Mouse (Mus musculus): Measurements from ENCODE around the gene Abcf2. TPM values are rescaled to one million over a fixed set of nuclear protein-coding genes. Genes with fewer than 3 reads are reported as not detected.

Abcf2 gene
- polyA plus RNA-seq, 1 experiment from 2014 or later = 125 TPM

- no peaks in the 10 kb centered on the region for H3K9me3 ChIP-seq
- H3K27ac ChIP-seq = peak overlapping the region; percentile 85
- peak overlapping the region; percentile 63 for H3K4me3 ChIP-seq
- H3K27me3 ChIP-seq (ENCODE audit: insufficient read depth, poor library complexity, severe bottlenecking) = peaks cover 61% of the 10 kb centered on the region
- peaks cover 79% of the 10 kb centered on the region for H3K4me1 ChIP-seq (replicated peaks)
- peaks cover 24% of the 10 kb centered on the region for H3K36me3 ChIP-seq
- DNase-seq (ENCODE audit: low spot score) = peak; percentile 71
- under 1% methylated on average over 41 of the region's 41 CpGs for WGBS
Measured at GRCm38 (mm10) chr5:24598570-24599006, 21.3 kb upstream of the Abcf2 start.

GRCm38 (mm10) chr5:24597901-24598569, 20.8 kb upstream of the Abcf2 start:
- H3K36me3 ChIP-seq = peaks cover 29% of the 10 kb centered on the region
- peak overlapping the region; percentile 85 for H3K27ac ChIP-seq
- WGBS = 27% methylated on average over 15 of the region's 15 CpGs
- H3K27me3 ChIP-seq (ENCODE audit: insufficient read depth, poor library complexity, severe bottlenecking) = peaks cover 67% of the 10 kb centered on the region
- H3K4me3 ChIP-seq = peak overlapping the region; percentile 63
- DNase-seq (ENCODE audit: low spot score) = no peak
- no peaks in the 10 kb centered on the region for H3K9me3 ChIP-seq
- H3K4me1 ChIP-seq (replicated peaks) = peaks cover 74% of the 10 kb centered on the region

- peaks cover 72% of the 10 kb centered on the region for H3K4me1 ChIP-seq (replicated peaks)
- WGBS = 49% methylated on average over 2 of the region's 2 CpGs
- H3K4me3 ChIP-seq = 0 out of 2 replicates have a peak overlapping the region, but pooled peaks have one; percentile 27
Measured at GRCm38 (mm10) chr5:24597221-24597728, 20.0 kb upstream of the Abcf2 start.

GRCm38 (mm10) chr5:24596519-24597171, 19.4 kb upstream of the Abcf2 start:
- Histone ChIP-seq H3K27me3 (ENCODE audit: insufficient read depth, poor library complexity, severe bottlenecking) (peaks cover 74% of the 10 kb centered on the region), H3K9me3 (no peaks in the 10 kb centered on the region), H3K4me1 (replicated peaks) (peaks cover 72% of the 10 kb centered on the region), H3K4me3 (peak overlapping the region; percentile 27), H3K27ac (peak overlapping the region; percentile 84), H3K36me3 (peaks cover 43% of the 10 kb centered on the region)
- DNase-seq (ENCODE audit: low spot score) = peak; percentile 20
- 13% methylated on average over 11 of the region's 11 CpGs for WGBS

More at GRCm38 (mm10) chr5:24597221-24597728, 20.0 kb upstream of the Abcf2 start:
- H3K27ac ChIP-seq = peak overlapping the region; percentile 84
- H3K36me3 ChIP-seq = peaks cover 37% of the 10 kb centered on the region
- H3K9me3 ChIP-seq = no peaks in the 10 kb centered on the region
- peak; percentile 83 for DNase-seq (ENCODE audit: low spot score)
- H3K27me3 ChIP-seq (ENCODE audit: insufficient read depth, poor library complexity, severe bottlenecking) = peaks cover 73% of the 10 kb centered on the region

GRCm38 (mm10) chr5:24595786-24596380, 18.6 kb upstream of the Abcf2 start:
- DNase-seq (ENCODE audit: low spot score) = peak; percentile 18
- Histone ChIP-seq H3K4me3 (0 out of 2 replicates have a peak overlapping the region, but pooled peaks have one; percentile 27), H3K4me1 (replicated peaks) (peaks cover 72% of the 10 kb centered on the region), H3K9me3 (no peaks in the 10 kb centered on the region), H3K27me3 (ENCODE audit: insufficient read depth, poor library complexity, severe bottlenecking) (peaks cover 74% of the 10 kb centered on the region), H3K27ac (peak overlapping the region; percentile 84), H3K36me3 (peaks cover 51% of the 10 kb centered on the region)
- WGBS = 55% methylated on average over 14 of the region's 14 CpGs

GRCm38 (mm10) chr5:24595261-24595660, 18.0 kb upstream of the Abcf2 start:
- Histone ChIP-seq H3K36me3 (peaks cover 52% of the 10 kb centered on the region), H3K27me3 (ENCODE audit: insufficient read depth, poor library complexity, severe bottlenecking) (peaks cover 73% of the 10 kb centered on the region), H3K4me3 (no peak overlapping the region), H3K4me1 (replicated peaks) (peaks cover 72% of the 10 kb centered on the region), H3K9me3 (no peaks in the 10 kb centered on the region), H3K27ac (peak overlapping the region; percentile 84)
- WGBS = 90% methylated on average over 5 of the region's 5 CpGs
- no peak for DNase-seq (ENCODE audit: low spot score)

GRCm38 (mm10) chr5:24594346-24594745, 17.1 kb upstream of the Abcf2 start:
- Histone ChIP-seq H3K4me3 (no peak overlapping the region), H3K36me3 (peaks cover 61% of the 10 kb centered on the region), H3K9me3 (no peaks in the 10 kb centered on the region), H3K4me1 (replicated peaks) (peaks cover 68% of the 10 kb centered on the region), H3K27ac (no peak overlapping the region), H3K27me3 (ENCODE audit: insufficient read depth, poor library complexity, severe bottlenecking) (peaks cover 69% of the 10 kb centered on the region)
- whole genome bisulfite sequencing = 92% methylated on average over 5 of the region's 5 CpGs
- DNase-seq (ENCODE audit: low spot score) = no peak

GRCm38 (mm10) chr5:24593928-24594327, 16.7 kb upstream of the Abcf2 start:
- no peaks in the 10 kb centered on the region for H3K9me3 ChIP-seq
- WGBS = 75% methylated on average over 10 of the region's 10 CpGs
- peaks cover 65% of the 10 kb centered on the region for H3K36me3 ChIP-seq
- no peak overlapping the region for H3K27ac ChIP-seq
- no peak for DNase-seq (ENCODE audit: low spot score)
- H3K4me3 ChIP-seq = no peak overlapping the region
- peaks cover 65% of the 10 kb centered on the region for H3K4me1 ChIP-seq (replicated peaks)
- peaks cover 65% of the 10 kb centered on the region for H3K27me3 ChIP-seq (ENCODE audit: insufficient read depth, poor library complexity, severe bottlenecking)

GRCm38 (mm10) chr5:24593230-24593629, 16.0 kb upstream of the Abcf2 start:
- Histone ChIP-seq H3K4me1 (replicated peaks) (peaks cover 63% of the 10 kb centered on the region), H3K9me3 (no peaks in the 10 kb centered on the region), H3K27me3 (ENCODE audit: insufficient read depth, poor library complexity, severe bottlenecking) (peaks cover 58% of the 10 kb centered on the region), H3K36me3 (peaks cover 72% of the 10 kb centered on the region), H3K4me3 (no peak overlapping the region), H3K27ac (no peak overlapping the region)
- WGBS = 81% methylated on average over 10 of the region's 10 CpGs
- no peak for DNase-seq (ENCODE audit: low spot score)

- H3K27me3 ChIP-seq (ENCODE audit: insufficient read depth, poor library complexity, severe bottlenecking) = peaks cover 52% of the 10 kb centered on the region
- no peak for DNase-seq (ENCODE audit: low spot score)
- H3K4me1 ChIP-seq (replicated peaks) = peaks cover 63% of the 10 kb centered on the region
- no peak overlapping the region for H3K27ac ChIP-seq
- WGBS = 55% methylated on average over 21 of the region's 21 CpGs
- H3K36me3 ChIP-seq = peaks cover 78% of the 10 kb centered on the region
- no peaks in the 10 kb centered on the region for H3K9me3 ChIP-seq
- H3K4me3 ChIP-seq = no peak overlapping the region
Measured at GRCm38 (mm10) chr5:24592471-24593160, 15.3 kb upstream of the Abcf2 start.

- H3K4me1 ChIP-seq (replicated peaks) = peaks cover 66% of the 10 kb centered on the region
- H3K27ac ChIP-seq = peak overlapping the region; percentile 50; the same call in 1 of the 2 replicates
- H3K4me3 ChIP-seq = peak overlapping the region; percentile 36; the same call in 1 of the 2 replicates
- no peaks in the 10 kb centered on the region for H3K9me3 ChIP-seq
- WGBS = 60% methylated on average over 24 of the region's 24 CpGs
- peaks cover 78% of the 10 kb centered on the region for H3K36me3 ChIP-seq
- H3K27me3 ChIP-seq (ENCODE audit: insufficient read depth, poor library complexity, severe bottlenecking) = peaks cover 52% of the 10 kb centered on the region
- DNase-seq (ENCODE audit: low spot score) = no peak
Measured at GRCm38 (mm10) chr5:24591796-24592470, 14.7 kb upstream of the Abcf2 start.

GRCm38 (mm10) chr5:24591268-24591721, 14.0 kb upstream of the Abcf2 start:
- Histone ChIP-seq H3K4me1 (replicated peaks) (peaks cover 65% of the 10 kb centered on the region), H3K4me3 (peak overlapping the region; percentile 36), H3K27ac (peak overlapping the region; percentile 62), H3K36me3 (peaks cover 78% of the 10 kb centered on the region), H3K27me3 (ENCODE audit: insufficient read depth, poor library complexity, severe bottlenecking) (peaks cover 48% of the 10 kb centered on the region), H3K9me3 (no peaks in the 10 kb centered on the region)
- WGBS = 24% methylated on average over 23 of the region's 23 CpGs
- peak; percentile 47 for DNase-seq (ENCODE audit: low spot score)

Measured in hindbrain, embryonic 10.5 days (tissue).